17 mouse cellular contexts compared by ENCODE assay signal in the genomic region with DNA sequence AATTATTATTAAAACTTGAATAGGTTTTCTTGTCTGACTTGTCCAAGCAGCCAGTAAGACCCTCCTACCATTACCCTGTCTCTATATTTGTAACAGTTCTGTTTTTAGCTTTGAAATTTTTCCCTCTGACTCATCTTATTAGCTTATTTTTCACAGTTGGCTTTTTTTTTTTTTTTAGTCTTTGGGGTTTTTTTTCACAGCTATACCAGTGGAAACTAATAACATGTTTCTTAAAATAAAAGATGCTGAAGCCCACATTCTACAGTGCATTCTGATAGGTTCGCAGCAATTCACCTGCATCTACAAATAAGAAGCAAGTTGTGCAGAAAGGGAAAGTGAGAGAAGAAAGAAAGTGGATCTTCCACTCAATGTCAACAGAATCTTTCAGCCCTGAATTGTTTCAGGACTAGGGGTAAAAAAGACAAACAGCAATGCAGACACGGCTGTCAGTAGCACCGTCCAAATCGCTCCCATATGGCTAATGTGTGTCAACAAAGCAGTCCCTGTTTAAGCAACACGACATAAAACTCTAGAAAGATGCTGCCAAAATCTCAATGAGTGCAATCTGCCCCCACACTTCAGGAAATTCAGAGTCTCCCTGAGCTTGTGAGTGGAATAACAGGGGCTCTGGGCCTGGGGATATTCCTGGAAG.
DNase-seq lines count a peak whose midpoint lies in the region; ATAC-seq and TF ChIP-seq lines count a peak whose summit lies in the region.
"Had no signal": no experiment of that assay in that cellular context is flagged by ENCODE, and none has a peak within 500 bp of the region (broad histone marks: within the 10 kb centered on the region; RNA-seq: fewer than 3 reads in every experiment).

No protein-coding gene starts in this region.

- peak; percentile 2 for DNase-seq in kidney, postnatal 4 days
- no peak for DNase-seq in kidney, adult 2 months
- DNase-seq in CD4-positive helper T cell, adult 2 months (ENCODE audit: low read depth, low spot score) = peak; percentile 22
- DNase-seq in induced T-regulatory cell, adult 2 months (ENCODE audit: low read depth) = peak; percentile 36
- no peak for DNase-seq in lung, adult 2 months
- DNase-seq in heart, postnatal 4 days = no peak
- DNase-seq: adrenal gland, adult 8-10 months; cerebellum, postnatal 10 days; heart, adult 2 months; kidney, postnatal 25 days; lung, postnatal 4 days; thymus, postnatal 25 days had no signal

- no peaks in the 10 kb centered on the region for H3K4me1 ChIP-seq in kidney, adult 2 months (ENCODE audit: control insufficient read depth, insufficient read depth, low read length)
- H3K4me1 ChIP-seq in lung, adult 2 months (ENCODE audit: control insufficient read depth, insufficient read depth, low read length) = no peaks in the 10 kb centered on the region
- H3K4me1 ChIP-seq: midbrain, embryonic 13.5 days had no signal

- H3K36me3 ChIP-seq in kidney, adult 2 months (ENCODE audit: control insufficient read depth, insufficient read depth, low read length) = no peaks in the 10 kb centered on the region
- H3K36me3 ChIP-seq: embryonic facial prominence, embryonic 13.5 days; midbrain, embryonic 13.5 days had no signal

- ATAC-seq in activated CD4-positive, CD25-positive, alpha-beta regulatory T cell, adult 4 months = peak; percentile 79
- no peak for ATAC-seq in megakaryocyte, adult 5-6 weeks (ENCODE audit: poor library complexity, severe bottlenecking)
- ATAC-seq: hindbrain, embryonic 16.5 days; midbrain, embryonic 13.5 days had no signal

- no peaks in the 10 kb centered on the region for H3K27me3 ChIP-seq in kidney, adult 2 months (replicated peaks; ENCODE audit: control insufficient read depth, insufficient read depth, low read length)
- H3K27me3 ChIP-seq: embryonic facial prominence, embryonic 13.5 days; midbrain, embryonic 13.5 days had no signal

- TF ChIP-seq CTCF in kidney, adult 2 months (conservative IDR thresholded peaks at IDR 0.05; ENCODE audit: insufficient read depth, insufficient read length, low read depth, low read length) = no peak
- TF ChIP-seq CTCF in lung, adult 2 months (IDR thresholded peaks at IDR 0.05; ENCODE audit: insufficient read depth, low read length) = no peak

- H3K27ac ChIP-seq in kidney, adult 2 months (ENCODE audit: insufficient read depth, low read depth, low read length) = no peak overlapping the region
- H3K27ac ChIP-seq: embryonic facial prominence, embryonic 13.5 days; heart, adult 2 months; midbrain, embryonic 13.5 days had no signal

- H3K4me3 ChIP-seq in kidney, adult 2 months (ENCODE audit: insufficient read depth, low read depth, low read length) = no peak overlapping the region
- no peak overlapping the region for H3K4me3 ChIP-seq in lung, adult 2 months (replicated peaks; ENCODE audit: extremely low read depth, low read depth, low read length)
- H3K4me3 ChIP-seq: embryonic facial prominence, embryonic 13.5 days; heart, adult 2 months; midbrain, embryonic 13.5 days had no signal

- 65% methylated on average over 5 of the region's 5 CpGs for WGBS in kidney, adult 2 months
- 61% methylated on average over 5 of the region's 5 CpGs for WGBS in lung, adult 2 months

- TF ChIP-seq POLR2A in kidney, adult 2 months (IDR thresholded peaks at IDR 0.05; ENCODE audit: low read depth, low read length) = no peak
- no peak for TF ChIP-seq POLR2A in lung, adult 2 months (IDR thresholded peaks at IDR 0.05; ENCODE audit: borderline replicate concordance, extremely low read depth, low read depth, low read length)

Comparison
In these comparisons a context has a peak if more than half of its experiments do, and no peak if none do; other contexts are left out.
1. DNase-seq: peak in kidney, postnatal 4 days (2 of 2), CD4-positive helper T cell, adult 2 months (single experiment) and induced T-regulatory cell, adult 2 months (single experiment); none in kidney, adult 2 months (single experiment), lung, adult 2 months (single experiment) and heart, postnatal 4 days (single experiment).